Mouse (Mus musculus): Measurements from ENCODE around the gene Dvl1.

DNA sequence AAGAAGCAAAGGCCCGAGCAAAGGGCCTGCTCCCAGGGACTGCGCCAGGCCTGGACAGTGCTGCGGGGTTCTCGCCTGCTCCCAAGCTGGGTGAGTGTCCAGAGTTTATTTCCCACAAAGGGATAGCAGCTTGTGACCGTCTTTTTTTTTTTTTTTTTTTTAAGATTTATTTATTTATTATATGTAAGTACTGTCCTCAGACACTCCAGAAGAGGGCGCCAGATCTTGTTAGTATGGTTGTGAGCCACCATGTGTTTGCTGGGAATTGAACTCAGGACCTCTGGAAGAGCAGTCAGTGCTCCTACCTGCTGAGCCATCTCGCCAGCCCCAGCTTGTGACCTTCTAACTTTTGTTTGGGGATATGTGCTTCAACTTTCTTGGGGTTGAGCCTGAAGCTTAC is 26.2 kb upstream of the Dvl1 start:
- TF ChIP-seq POLR2A (IDR thresholded peaks at IDR 0.05; ENCODE audit: low read depth, low read length) (no peak), CTCF (IDR thresholded peaks at IDR 0.05; ENCODE audit: borderline replicate concordance, insufficient read depth, low read length) (no peak)
